Comparison of ENCODE assay signal across 13 mouse cellular contexts in the genomic region with DNA sequence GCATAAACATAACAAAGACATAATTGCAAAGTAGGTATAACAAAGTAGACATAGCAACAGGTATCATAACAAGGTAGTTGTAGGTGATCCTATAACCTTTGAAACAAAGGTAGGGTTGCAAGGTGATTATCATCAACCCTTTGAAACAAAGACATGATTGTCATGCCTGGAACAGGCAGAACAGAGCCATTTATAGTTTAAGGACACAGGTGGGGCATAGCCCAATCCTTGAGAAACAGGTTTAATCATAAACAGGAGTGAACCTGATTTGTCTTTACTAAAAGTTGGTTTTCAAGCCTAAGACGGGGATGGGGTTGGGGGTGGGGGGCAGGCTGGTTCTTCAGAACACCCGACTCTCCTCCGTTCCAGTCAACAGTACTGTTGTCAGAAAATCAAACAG. TPM values are rescaled to one million over a fixed set of nuclear protein-coding genes. Genes with fewer than 3 reads are reported as not detected.
A peak's percentile ranks its signal among the peaks of the same experiment; 100 is the strongest.
DNase-seq lines count a peak whose midpoint lies in the region; ATAC-seq and TF ChIP-seq lines count a peak whose summit lies in the region.
"Had no signal": no experiment of that assay in that cellular context is flagged by ENCODE, and none has a peak within 500 bp of the region (broad histone marks: within the 10 kb centered on the region; RNA-seq: fewer than 3 reads in every experiment).

No protein-coding gene starts in this region.

- H3K27ac ChIP-seq in forebrain, embryonic 14.5 days (ENCODE audit: low read depth, low read length) = no peak overlapping the region
- H3K27ac ChIP-seq in forebrain, embryonic 16.5 days (ENCODE audit: low read length) = no peak overlapping the region
- peak overlapping the region; percentile 19; the same call in 1 of the 2 replicates for H3K27ac ChIP-seq in kidney, embryonic 16.5 days (ENCODE audit: low read length)
- no peak overlapping the region for H3K27ac ChIP-seq in intestine, embryonic 14.5 days (ENCODE audit: low read depth)
- H3K27ac ChIP-seq in intestine, postnatal 0 days (ENCODE audit: low read depth, low read length) = peak overlapping the region; percentile 22; the same call in 1 of the 2 replicates
- H3K27ac ChIP-seq: forebrain, embryonic 10.5 days; forebrain, embryonic 13.5 days; heart, embryonic 13.5 days; hindbrain, embryonic 12.5 days; hindbrain, embryonic 15.5 days had no signal

- TF ChIP-seq CTCF in intestine, postnatal 0 days (IDR thresholded peaks at IDR 0.05; ENCODE audit: low read depth) = no peak

- no peak overlapping the region for H3K4me3 ChIP-seq in forebrain, embryonic 14.5 days (ENCODE audit: low read depth, low read length)
- H3K4me3 ChIP-seq in forebrain, embryonic 16.5 days (replicated peaks; ENCODE audit: low read length) = no peak overlapping the region
- H3K4me3 ChIP-seq in kidney, embryonic 16.5 days (ENCODE audit: low read length) = no peak overlapping the region
- H3K4me3 ChIP-seq in intestine, embryonic 14.5 days (ENCODE audit: low read depth, low read length) = no peak overlapping the region
- H3K4me3 ChIP-seq in intestine, postnatal 0 days (ENCODE audit: low read depth, low read length) = no peak overlapping the region
- H3K4me3 ChIP-seq: forebrain, embryonic 10.5 days; forebrain, embryonic 13.5 days; heart, embryonic 13.5 days; hindbrain, embryonic 12.5 days; hindbrain, embryonic 15.5 days had no signal

- no peaks in the 10 kb centered on the region for H3K4me1 ChIP-seq in forebrain, embryonic 14.5 days (ENCODE audit: control insufficient read depth, insufficient read depth, low read length)
- peaks cover 4% of the 10 kb centered on the region for H3K4me1 ChIP-seq in forebrain, embryonic 16.5 days (replicated peaks; ENCODE audit: control insufficient read depth, insufficient read depth, low read length)
- peaks cover 31% of the 10 kb centered on the region for H3K4me1 ChIP-seq in kidney, embryonic 16.5 days (ENCODE audit: insufficient read depth, low read length)
- H3K4me1 ChIP-seq in intestine, embryonic 14.5 days (replicated peaks; ENCODE audit: control insufficient read depth, insufficient read depth, low read length) = 0 out of 2 replicates have a peak, but pooled peaks cover 5% of the 10 kb centered on the region
- 0 out of 2 replicates have a peak, but pooled peaks cover 3% of the 10 kb centered on the region for H3K4me1 ChIP-seq in intestine, postnatal 0 days (replicated peaks; ENCODE audit: control insufficient read depth, insufficient read depth, low read length)

- no peak overlapping the region for H3K4me2 ChIP-seq in forebrain, embryonic 14.5 days (ENCODE audit: low read length)
- no peak overlapping the region for H3K4me2 ChIP-seq in forebrain, embryonic 16.5 days (ENCODE audit: low read length)
- peak overlapping the region; percentile 1; the same call in 1 of the 2 replicates for H3K4me2 ChIP-seq in kidney, embryonic 16.5 days (replicated peaks; ENCODE audit: low read depth, low read length)
- H3K4me2 ChIP-seq in intestine, embryonic 14.5 days (ENCODE audit: low read length) = no peak overlapping the region
- no peak overlapping the region for H3K4me2 ChIP-seq in intestine, postnatal 0 days (replicated peaks; ENCODE audit: low read depth)
- H3K4me2 ChIP-seq: forebrain, embryonic 13.5 days; heart, embryonic 13.5 days; hindbrain, embryonic 12.5 days; hindbrain, embryonic 15.5 days had no signal

- H3K9ac ChIP-seq in forebrain, embryonic 14.5 days (ENCODE audit: low read length) = no peak overlapping the region
- H3K9ac ChIP-seq in forebrain, embryonic 16.5 days (replicated peaks; ENCODE audit: low read depth, low read length) = no peak overlapping the region
- H3K9ac ChIP-seq in kidney, embryonic 16.5 days (replicated peaks; ENCODE audit: low read length) = no peak overlapping the region
- no peak overlapping the region for H3K9ac ChIP-seq in intestine, embryonic 14.5 days (ENCODE audit: low read length)
- H3K9ac ChIP-seq in intestine, postnatal 0 days (ENCODE audit: low read depth, low read length) = no peak overlapping the region
- H3K9ac ChIP-seq: forebrain, embryonic 13.5 days; heart, embryonic 13.5 days; hindbrain, embryonic 12.5 days; hindbrain, embryonic 15.5 days had no signal

- WGBS in forebrain, embryonic 14.5 days = 86% methylated on average over 3 of the region's 3 CpGs
- 87% methylated on average over 3 of the region's 3 CpGs for WGBS in forebrain, embryonic 16.5 days
- 32% methylated on average over 3 of the region's 3 CpGs for WGBS in kidney, embryonic 16.5 days
- 67% methylated on average over 3 of the region's 3 CpGs for WGBS in intestine, embryonic 14.5 days
- 38% methylated on average over 3 of the region's 3 CpGs for WGBS in intestine, postnatal 0 days

- peak; percentile 7; the same call in 1 of the 2 replicates for ATAC-seq in forebrain, embryonic 14.5 days
- no peak for ATAC-seq in forebrain, embryonic 16.5 days
- ATAC-seq in kidney, embryonic 16.5 days (ENCODE audit: low FRiP score, low TSS enrichment) = peak; percentile 47
- ATAC-seq in intestine, embryonic 14.5 days (replicated peaks; ENCODE audit: low FRiP score, low TSS enrichment, low read depth) = peak; percentile 63; the same call in 1 of the 2 replicates
- peak; percentile 84 for ATAC-seq in intestine, postnatal 0 days
- ATAC-seq: forebrain, embryonic 13.5 days had no signal

- H3K9me3 ChIP-seq in forebrain, embryonic 14.5 days (replicated peaks; ENCODE audit: control insufficient read depth, low read length) = no peaks in the 10 kb centered on the region
- H3K9me3 ChIP-seq in forebrain, embryonic 16.5 days (ENCODE audit: control insufficient read depth, low read length) = no peaks in the 10 kb centered on the region
- no peaks in the 10 kb centered on the region for H3K9me3 ChIP-seq in kidney, embryonic 16.5 days (ENCODE audit: low read length)
- H3K9me3 ChIP-seq in intestine, embryonic 14.5 days (ENCODE audit: control insufficient read depth, low read length) = no peaks in the 10 kb centered on the region
- H3K9me3 ChIP-seq in intestine, postnatal 0 days (ENCODE audit: control insufficient read depth) = no peaks in the 10 kb centered on the region
- H3K9me3 ChIP-seq: forebrain, embryonic 10.5 days; forebrain, embryonic 13.5 days; heart, embryonic 13.5 days; hindbrain, embryonic 12.5 days; hindbrain, embryonic 15.5 days had no signal

- H3K27me3 ChIP-seq in forebrain, embryonic 14.5 days (replicated peaks; ENCODE audit: control insufficient read depth, insufficient read depth, low read length) = no peaks in the 10 kb centered on the region
- no peaks in the 10 kb centered on the region for H3K27me3 ChIP-seq in forebrain, embryonic 16.5 days (replicated peaks; ENCODE audit: control insufficient read depth, insufficient read depth, low read length)
- H3K27me3 ChIP-seq in kidney, embryonic 16.5 days (ENCODE audit: insufficient read depth, low read length) = no peaks in the 10 kb centered on the region
- H3K27me3 ChIP-seq in intestine, embryonic 14.5 days (replicated peaks; ENCODE audit: control insufficient read depth, insufficient read depth, low read length) = no peaks in the 10 kb centered on the region
- no peaks in the 10 kb centered on the region for H3K27me3 ChIP-seq in intestine, postnatal 0 days (replicated peaks; ENCODE audit: control insufficient read depth, insufficient read depth, low read length)
- H3K27me3 ChIP-seq: forebrain, embryonic 13.5 days; hindbrain, embryonic 12.5 days; hindbrain, embryonic 15.5 days; Patski had no signal

- no peak for DNase-seq in forebrain, embryonic 14.5 days (ENCODE audit: low spot score)
- DNase-seq in kidney, postnatal 4 days = no peak
- no peak for DNase-seq in intestine, embryonic 14.5 days (ENCODE audit: low spot score)
- DNase-seq in ovary, postnatal 10 days (ENCODE audit: low spot score) = no peak

- H3K36me3 ChIP-seq in forebrain, embryonic 14.5 days (ENCODE audit: control insufficient read depth, insufficient read depth, low read length) = no peaks in the 10 kb centered on the region
- H3K36me3 ChIP-seq in forebrain, embryonic 16.5 days (ENCODE audit: control insufficient read depth, insufficient read depth) = no peaks in the 10 kb centered on the region
- H3K36me3 ChIP-seq in kidney, embryonic 16.5 days (ENCODE audit: insufficient read depth, low read length) = no peaks in the 10 kb centered on the region
- H3K36me3 ChIP-seq in intestine, embryonic 14.5 days (ENCODE audit: control insufficient read depth, insufficient read depth, low read length) = no peaks in the 10 kb centered on the region
- H3K36me3 ChIP-seq in intestine, postnatal 0 days (ENCODE audit: control insufficient read depth, insufficient read depth) = no peaks in the 10 kb centered on the region
- H3K36me3 ChIP-seq: forebrain, embryonic 10.5 days; heart, embryonic 13.5 days; hindbrain, embryonic 12.5 days; hindbrain, embryonic 15.5 days had no signal

RNA-seq across cellular contexts. Expression of a gene that starts 13.2 kb away (rescaled TPM):
- 0.25 and 0.30 TPM in 2 replicates for polyA plus RNA-seq in forebrain, embryonic 14.5 days (2014; fragmentation: Nextera tagmentation; extraction: Ambion mirVana)
- polyA plus RNA-seq in forebrain, embryonic 16.5 days (2015; fragmentation: Nextera tagmentation; extraction: Ambion mirVana) = 0.34 TPM in 1 of 2 replicates, not detected in the other
- 3.2 and 4.0 TPM in 2 replicates for polyA plus RNA-seq in kidney, embryonic 16.5 days (2015; fragmentation: Nextera tagmentation; extraction: Ambion mirVana)
- 0.35 and 0.70 TPM in 2 replicates for polyA plus RNA-seq in intestine, embryonic 14.5 days (2014; fragmentation: Nextera tagmentation; extraction: Ambion mirVana)
- polyA plus RNA-seq in intestine, postnatal 0 days (2015; fragmentation: Nextera tagmentation; extraction: Ambion mirVana) = not detected in 2 replicates
- polyA plus RNA-seq: Patski had no signal

Comparison
In these comparisons a context has a peak if more than half of its experiments do, and no peak if none do; other contexts are left out.
1. H3K27ac ChIP-seq: peak in kidney, embryonic 16.5 days (single experiment) and intestine, postnatal 0 days (single experiment); none in forebrain, embryonic 14.5 days (single experiment), forebrain, embryonic 16.5 days (single experiment) and intestine, embryonic 14.5 days (single experiment).